Mouse (Mus musculus): ENCODE data around the gene Hectd4. TPM values are rescaled to one million over a fixed set of nuclear protein-coding genes. Genes with fewer than 3 reads are reported as not detected.
"Not testable (repeated sequence)": the region's sequence is repeated elsewhere in the genome, so short reads cannot be mapped to it uniquely, and the experiment has no call there.

Hectd4 gene
- polyA plus RNA-seq, 1 experiment from 2014 or later = 5.9 TPM

GRCm38 (mm10) chr5:121313764-121314474, 93.9 kb downstream of the Hectd4 start:
- Histone ChIP-seq H3K27ac (no peak overlapping the region), H3K4me3 (ENCODE audit: inconsistent target) (no peak overlapping the region), H3K79me2 (ENCODE audit: inconsistent target) (no peaks in the 10 kb centered on the region), H3K36me3 (ENCODE audit: inconsistent target) (peaks cover 84% of the 10 kb centered on the region)
- 92% methylated on average over 10 of the region's 10 CpGs for WGBS (ENCODE audit: missing documents)

- WGBS (ENCODE audit: missing documents) = 96% methylated on average over 14 of the region's 14 CpGs
- H3K27ac ChIP-seq = no peak overlapping the region
- peaks cover 60% of the 10 kb centered on the region for H3K36me3 ChIP-seq (ENCODE audit: inconsistent target)
- no peaks in the 10 kb centered on the region for H3K79me2 ChIP-seq (ENCODE audit: inconsistent target)
- no peak overlapping the region for H3K4me3 ChIP-seq (ENCODE audit: inconsistent target)
These were observed 106.2 kb downstream of the Hectd4 start for GRCm38 (mm10) chr5:121326079-121326805.

GRCm38 (mm10) chr5:121329333-121330058, 109.5 kb downstream of the Hectd4 start:
- H3K4me3 ChIP-seq (ENCODE audit: inconsistent target) = peak overlapping the region; percentile 32
- peaks cover 57% of the 10 kb centered on the region for H3K36me3 ChIP-seq (ENCODE audit: inconsistent target)
- 63% methylated on average over 11 of the region's 11 CpGs for WGBS (ENCODE audit: missing documents)
- H3K79me2 ChIP-seq (ENCODE audit: inconsistent target) = no peaks in the 10 kb centered on the region
- H3K27ac ChIP-seq = peak overlapping the region; percentile 39

- H3K79me2 ChIP-seq (ENCODE audit: inconsistent target) = not testable (repeated sequence)
- Histone ChIP-seq H3K36me3 (ENCODE audit: inconsistent target) (peaks cover 54% of the 10 kb centered on the region), H3K27ac (peak overlapping the region; percentile 39), H3K4me3 (ENCODE audit: inconsistent target) (peak overlapping the region; percentile 32)
- 67% methylated on average over 1 of the region's 19 CpGs for WGBS (ENCODE audit: missing documents)
These were observed 110.3 kb downstream of the Hectd4 start for GRCm38 (mm10) chr5:121330154-121330816.

- no peak overlapping the region for H3K27ac ChIP-seq
- WGBS (ENCODE audit: missing documents) = 93% methylated on average over 8 of the region's 10 CpGs
- H3K36me3 ChIP-seq (ENCODE audit: inconsistent target) = peaks cover 56% of the 10 kb centered on the region
- no peaks in the 10 kb centered on the region for H3K79me2 ChIP-seq (ENCODE audit: inconsistent target)
- H3K4me3 ChIP-seq (ENCODE audit: inconsistent target) = no peak overlapping the region
These were observed 111.7 kb downstream of the Hectd4 start for GRCm38 (mm10) chr5:121331731-121332130.

GRCm38 (mm10) chr5:121333976-121334375, 114.0 kb downstream of the Hectd4 start:
- WGBS (ENCODE audit: missing documents) = 97% methylated on average over 9 of the region's 9 CpGs
- H3K27ac ChIP-seq = no peak overlapping the region
- no peaks in the 10 kb centered on the region for H3K79me2 ChIP-seq (ENCODE audit: inconsistent target)
- no peak overlapping the region for H3K4me3 ChIP-seq (ENCODE audit: inconsistent target)
- peaks cover 61% of the 10 kb centered on the region for H3K36me3 ChIP-seq (ENCODE audit: inconsistent target)

- Histone ChIP-seq H3K36me3 (ENCODE audit: inconsistent target) (peaks cover 56% of the 10 kb centered on the region), H3K27ac (no peak overlapping the region), H3K4me3 (ENCODE audit: inconsistent target) (no peak overlapping the region), H3K79me2 (ENCODE audit: inconsistent target) (no peaks in the 10 kb centered on the region)
- 86% methylated on average over 5 of the region's 5 CpGs for WGBS (ENCODE audit: missing documents)
These were observed 114.4 kb downstream of the Hectd4 start for GRCm38 (mm10) chr5:121334454-121334853.

GRCm38 (mm10) chr5:121335426-121335825, 115.4 kb downstream of the Hectd4 start:
- Histone ChIP-seq H3K4me3 (ENCODE audit: inconsistent target) (no peak overlapping the region), H3K36me3 (ENCODE audit: inconsistent target) (peaks cover 54% of the 10 kb centered on the region), H3K27ac (no peak overlapping the region), H3K79me2 (ENCODE audit: inconsistent target) (no peaks in the 10 kb centered on the region)
- WGBS (ENCODE audit: missing documents) = 92% methylated on average over 4 of the region's 4 CpGs

GRCm38 (mm10) chr5:121336009-121336408, 116.0 kb downstream of the Hectd4 start:
- Histone ChIP-seq H3K79me2 (ENCODE audit: inconsistent target) (no peaks in the 10 kb centered on the region), H3K27ac (no peak overlapping the region), H3K36me3 (ENCODE audit: inconsistent target) (peaks cover 54% of the 10 kb centered on the region), H3K4me3 (ENCODE audit: inconsistent target) (no peak overlapping the region)
- WGBS (ENCODE audit: missing documents) = 95% methylated on average over 3 of the region's 3 CpGs

GRCm38 (mm10) chr5:121336776-121337175, 116.8 kb downstream of the Hectd4 start:
- Histone ChIP-seq H3K27ac (no peak overlapping the region), H3K4me3 (ENCODE audit: inconsistent target) (no peak overlapping the region), H3K79me2 (ENCODE audit: inconsistent target) (no peaks in the 10 kb centered on the region), H3K36me3 (ENCODE audit: inconsistent target) (peaks cover 52% of the 10 kb centered on the region)
- 91% methylated on average over 6 of the region's 6 CpGs for WGBS (ENCODE audit: missing documents)

- WGBS (ENCODE audit: missing documents) = 96% methylated on average over 7 of the region's 7 CpGs
- H3K36me3 ChIP-seq (ENCODE audit: inconsistent target) = peaks cover 25% of the 10 kb centered on the region
- no peak overlapping the region for H3K27ac ChIP-seq
- H3K79me2 ChIP-seq (ENCODE audit: inconsistent target) = no peaks in the 10 kb centered on the region
- no peak overlapping the region for H3K4me3 ChIP-seq (ENCODE audit: inconsistent target)
These were observed 119.7 kb downstream of the Hectd4 start for GRCm38 (mm10) chr5:121339507-121340230.

GRCm38 (mm10) chr5:121340965-121341473, 121.0 kb downstream of the Hectd4 start:
- Histone ChIP-seq H3K27ac (no peak overlapping the region), H3K4me3 (ENCODE audit: inconsistent target) (no peak overlapping the region), H3K36me3 (ENCODE audit: inconsistent target) (peaks cover 22% of the 10 kb centered on the region; the same call in 1 of the 2 replicates), H3K79me2 (ENCODE audit: inconsistent target) (no peaks in the 10 kb centered on the region)
- WGBS (ENCODE audit: missing documents) = 50% methylated on average over 7 of the region's 7 CpGs

GRCm38 (mm10) chr5:121342490-121342889, 122.5 kb downstream of the Hectd4 start:
- 88% methylated on average over 11 of the region's 11 CpGs for WGBS (ENCODE audit: missing documents)
- peaks cover 8% of the 10 kb centered on the region; the same call in 1 of the 2 replicates for H3K36me3 ChIP-seq (ENCODE audit: inconsistent target)

More at GRCm38 (mm10) chr5:121342490-121342889, 122.5 kb downstream of the Hectd4 start:
- Histone ChIP-seq H3K27ac (peak overlapping the region; percentile 58; the same call in 1 of the 2 replicates), H3K4me3 (ENCODE audit: inconsistent target) (no peak overlapping the region), H3K79me2 (ENCODE audit: inconsistent target) (no peaks in the 10 kb centered on the region)

Data from macrophage (primary cell).